Mouse (Mus musculus) kidney, postnatal 36 days (tissue): ENCODE measurements around the gene Ncan.

Experiments used
- DNase-seq, 2 experiments: peaks; one replicate each; pipeline ENCODE4 v3.0.0; 2021 to 2022; ENCODE audit warnings: mixed read lengths in 2 of 2

Ncan gene

DNA sequence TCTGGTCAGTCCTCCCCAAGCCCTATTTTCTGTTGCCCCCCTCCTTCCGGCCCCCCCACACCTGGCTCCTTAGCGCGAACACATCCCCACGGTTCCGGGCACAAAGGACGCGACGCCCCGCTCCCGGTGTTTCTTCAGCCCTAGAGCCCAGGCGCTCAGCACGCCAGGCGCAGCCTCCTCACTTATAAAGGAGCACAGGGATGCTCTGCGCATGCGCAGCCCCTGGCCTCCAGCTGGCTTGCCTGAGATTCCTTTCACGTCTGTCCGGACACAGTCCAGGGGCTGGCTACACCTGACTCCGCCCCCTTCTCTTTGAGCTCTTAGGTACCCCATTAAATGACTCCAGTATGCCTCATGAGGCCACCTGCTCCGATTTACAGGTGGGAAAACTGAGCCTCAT lies at the start of gene Ncan:
Gene Ncan, minus strand, starts transcription at position 207 of the 400 bp plus-strand sequence.
- DNase-seq = peak; percentile 66 to 83

- no peak for DNase-seq
Observed at GRCm38 (mm10) chr8:70170116-70170515, 49.4 kb upstream of the Ncan start.

DNA sequence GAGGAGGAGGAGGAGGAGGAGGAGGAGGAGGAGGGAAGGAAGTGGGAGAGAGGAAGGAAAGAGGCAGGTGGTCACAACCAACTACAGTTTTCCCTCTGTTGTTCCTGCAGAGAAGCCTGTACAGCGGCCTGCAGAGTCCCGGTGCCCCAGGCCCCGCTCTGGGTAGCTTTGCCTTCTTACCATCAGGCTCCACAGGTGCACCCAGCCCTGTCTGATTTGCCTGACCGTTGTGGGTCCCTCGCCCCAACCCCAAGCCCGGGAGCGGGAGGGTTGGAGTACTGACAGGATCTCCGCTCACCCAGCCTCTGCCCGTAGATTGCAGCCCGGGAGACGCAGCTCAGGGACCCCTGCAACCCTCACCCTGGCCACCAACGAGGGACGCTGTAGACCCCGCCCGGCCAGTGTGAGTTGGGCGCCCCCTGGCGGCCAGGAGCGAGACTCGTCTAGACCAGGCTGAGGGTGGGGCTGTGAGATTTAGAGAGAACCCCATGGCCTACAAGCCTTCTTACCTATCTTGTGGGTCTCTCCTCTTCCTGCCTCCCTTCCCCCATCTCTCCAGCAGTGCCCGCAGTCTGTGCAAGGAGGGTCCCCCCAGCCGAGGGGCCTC lies 45.9 kb upstream of the Ncan start:
- DNase-seq = peak; percentile 36 to 84

GRCm38 (mm10) chr8:70163316-70163715 lies 42.6 kb upstream of the Ncan start:
- DNase-seq = no peak

GRCm38 (mm10) chr8:70160015-70160414 lies 39.3 kb upstream of the Ncan start:
- DNase-seq = no peak

GRCm38 (mm10) chr8:70159211-70159610 lies 38.5 kb upstream of the Ncan start:
- DNase-seq = peak in 1 of 2 experiments; percentile 33

- peak; percentile 66 to 88 for DNase-seq
Observed at GRCm38 (mm10) chr8:70158069-70158853, 37.6 kb upstream of the Ncan start.

DNA sequence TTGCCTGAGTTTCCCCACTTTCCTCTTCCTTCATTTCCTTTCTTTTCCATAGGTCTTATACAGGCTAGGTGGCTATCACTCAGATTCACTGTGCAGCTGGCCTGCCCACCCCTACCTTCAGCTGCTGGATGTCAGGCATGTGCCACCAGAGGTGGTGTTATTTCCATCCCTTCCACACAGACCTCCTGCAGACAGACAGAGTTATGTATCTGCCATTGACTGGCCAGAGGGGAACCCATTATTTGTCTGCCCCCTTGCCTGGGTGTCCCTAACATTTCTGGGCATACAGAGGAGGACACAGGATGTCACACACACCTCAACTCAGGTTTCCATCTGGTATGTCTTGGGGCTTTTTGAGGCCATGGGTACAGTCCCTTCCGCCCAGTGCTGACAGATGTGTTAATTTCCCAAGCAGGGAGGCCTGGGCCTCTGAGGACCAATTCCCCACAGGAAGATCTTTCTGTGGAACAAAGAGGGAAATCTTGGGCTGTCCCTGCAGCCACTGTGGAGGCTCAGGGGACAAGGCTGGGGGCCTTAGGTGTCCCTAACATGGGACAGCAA lies 36.6 kb upstream of the Ncan start:
- no peak for DNase-seq

GRCm38 (mm10) chr8:70152537-70153257 lies 32.0 kb upstream of the Ncan start:
- peak; percentile 72 to 85 for DNase-seq

DNA sequence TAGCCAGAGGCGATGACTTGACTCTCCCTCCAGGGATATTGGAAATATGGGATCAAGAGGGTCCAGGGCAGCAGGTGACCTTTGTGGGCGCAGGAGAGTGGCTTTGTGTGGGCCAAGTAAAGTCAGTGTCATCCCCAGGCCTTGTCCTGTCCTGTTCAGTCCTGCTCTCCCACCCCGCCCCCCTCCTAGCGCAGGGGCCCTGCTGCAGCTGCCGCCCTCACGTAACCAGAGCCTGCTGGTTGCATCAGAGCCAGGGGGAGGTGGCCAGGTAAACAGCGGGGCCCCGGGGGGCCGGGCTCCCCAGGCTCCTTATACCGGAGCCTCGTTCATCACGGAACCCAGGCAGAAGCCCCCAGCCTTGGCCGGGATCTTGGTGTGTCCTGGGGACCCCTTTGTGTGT lies 29.5 kb upstream of the Ncan start:
- no peak for DNase-seq

- no peak for DNase-seq
Observed at GRCm38 (mm10) chr8:70147678-70148607, 27.3 kb upstream of the Ncan start.

- DNase-seq = no peak
Observed at GRCm38 (mm10) chr8:70139981-70140380, 19.3 kb upstream of the Ncan start.

- peak; percentile 99 to 100 for DNase-seq
Observed at GRCm38 (mm10) chr8:70139026-70139857, 18.6 kb upstream of the Ncan start, which contains the start of the genes Rfxank, Borcs8 and Mef2b. Rfxank (minus strand) TSS chr8:70139154. Borcs8 (plus strand) TSS chr8:70139499. Mef2b (plus strand) TSS chr8:70139711.

GRCm38 (mm10) chr8:70137890-70138289 lies 17.2 kb upstream of the Ncan start:
- no peak for DNase-seq

- no peak for DNase-seq
Observed at GRCm38 (mm10) chr8:70136591-70136990, 15.9 kb upstream of the Ncan start.

DNA sequence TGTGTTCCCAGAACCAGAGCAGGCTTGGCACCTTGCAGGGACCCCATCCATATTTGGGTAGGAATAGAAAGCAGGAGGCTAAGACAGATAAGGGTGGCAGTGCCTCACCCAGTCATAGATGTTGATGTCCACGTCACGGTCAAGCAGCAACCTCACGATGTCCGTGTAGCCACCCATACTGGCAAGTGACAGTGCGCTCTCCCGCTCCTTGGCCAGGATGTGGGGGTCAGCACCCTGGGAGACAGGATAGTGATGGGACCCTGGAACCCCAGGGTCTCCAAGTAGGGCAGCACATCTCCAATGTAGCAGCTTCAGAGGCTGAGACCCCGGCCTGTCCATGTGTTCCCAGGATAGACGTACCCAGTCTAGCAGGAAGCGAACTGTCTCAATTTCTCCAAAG lies 14.3 kb upstream of the Ncan start:
- no peak for DNase-seq

DNA sequence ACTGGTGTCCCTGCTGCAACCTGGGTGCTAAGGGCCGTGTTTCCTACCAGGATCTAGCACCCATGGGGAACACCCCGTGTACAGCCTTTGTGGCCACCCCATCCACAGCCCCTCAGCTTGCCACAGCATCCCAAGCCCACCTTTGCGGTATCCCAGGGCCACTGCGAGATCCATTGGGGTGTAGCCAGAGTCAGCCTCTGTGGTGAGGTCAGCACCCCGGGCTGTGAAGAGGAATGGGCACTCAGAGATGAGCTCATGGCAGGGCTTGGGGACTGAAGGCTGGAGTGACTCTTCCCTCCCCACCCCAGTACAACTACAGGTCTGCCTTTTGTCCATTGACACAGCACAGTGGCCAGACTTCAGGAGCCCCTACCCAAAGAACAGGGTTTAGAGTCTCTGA lies 13.4 kb upstream of the Ncan start:
- DNase-seq = no peak

DNA sequence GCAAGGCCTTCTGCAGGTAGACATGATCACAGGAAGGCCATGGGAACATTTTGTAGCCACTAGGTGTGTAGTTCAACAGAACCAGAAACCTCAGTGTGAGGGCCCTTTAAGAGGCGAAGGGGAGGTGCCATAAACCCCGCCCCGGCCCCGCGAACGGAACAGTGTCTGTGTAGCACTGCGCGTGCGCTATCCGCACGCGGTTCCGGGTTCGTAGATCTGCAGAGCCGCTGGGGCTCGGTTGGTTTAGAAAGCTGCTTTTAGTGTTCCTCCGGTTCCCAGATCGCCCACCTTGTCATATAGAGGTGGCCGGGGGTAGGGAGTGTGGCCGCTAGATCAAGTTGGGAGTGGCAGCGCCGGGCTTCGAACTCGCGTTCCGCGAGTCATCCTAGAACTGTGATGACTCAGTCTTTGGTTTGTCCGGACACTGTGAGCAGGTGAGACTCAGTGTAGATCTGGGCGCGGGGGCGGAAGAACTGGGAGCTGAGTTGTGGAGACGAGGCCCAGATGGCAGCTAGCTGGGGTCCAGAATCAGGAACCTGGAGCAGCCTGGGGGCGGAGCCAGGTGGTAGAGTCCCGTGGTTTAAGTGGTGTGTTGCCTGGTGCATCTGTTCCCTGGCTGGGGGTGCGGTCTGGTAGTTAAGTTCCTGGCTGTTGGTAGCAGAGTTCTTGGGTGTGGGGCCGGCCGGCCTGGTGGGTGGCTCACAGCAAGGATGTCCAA lies 10.7 kb upstream of the Ncan start, which contains the start of gene Nr2c2ap:
Gene Nr2c2ap, plus strand, starts transcription at position 168 of the 718 bp plus-strand sequence.
- peak; percentile 89 to 95 for DNase-seq

GRCm38 (mm10) chr8:70130066-70130465 lies 9.4 kb upstream of the Ncan start:
- no peak for DNase-seq

DNA sequence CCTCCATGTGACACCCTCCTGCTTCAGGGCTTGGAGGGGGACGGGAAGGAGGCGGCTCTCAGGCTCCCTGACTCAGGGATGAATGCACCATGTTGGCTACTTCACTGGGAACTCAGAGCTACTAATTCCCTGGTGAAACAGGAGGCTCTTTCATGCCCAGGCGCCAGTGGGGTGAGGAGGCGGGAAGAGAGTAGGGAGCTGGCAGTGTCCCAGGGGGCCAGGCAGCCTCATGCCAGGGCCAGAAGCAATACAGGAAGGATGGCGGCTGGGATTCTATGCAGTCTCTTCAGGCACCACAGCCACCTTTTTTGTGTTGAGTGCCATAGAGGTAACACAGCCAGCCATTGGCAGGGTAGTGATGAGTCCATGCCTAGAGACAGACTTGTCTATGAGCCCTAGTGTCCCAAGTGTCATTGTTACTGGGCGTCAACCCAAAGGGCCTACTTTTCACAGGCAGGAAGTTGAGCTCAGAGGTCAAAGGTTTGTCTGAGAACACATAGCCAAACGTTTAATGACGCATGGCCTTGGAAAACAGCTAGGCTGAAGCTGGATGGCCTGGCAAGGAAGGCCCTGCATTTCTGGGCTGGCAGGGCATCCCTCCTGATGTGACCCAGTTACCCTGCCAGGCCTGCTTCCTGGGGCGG lies 8.8 kb upstream of the Ncan start:
- DNase-seq = peak; percentile 46 to 57
